Mouse (Mus musculus) neural tube, embryonic 13.5 days (tissue): ENCODE measurements at regions not wholly inside any gene's neighbourhood (a gene's known extent, or its start where the extent isn't known, plus 50 kb on each side); places are given as distances from the start of the nearest gene placed in this dataset. TPM values are rescaled to one million over a fixed set of nuclear protein-coding genes. Genes with fewer than 3 reads are reported as not detected.

Experiments
- ATAC-seq: fragments of 200-750 bp; cut with Nextera tagmentation; 2 replicates; pipeline ENCODE4 v1.8.0; 2017; ENCODE audit warnings: low read depth, mild to moderate bottlenecking, moderate TSS enrichment, moderate library complexity
- H3K27ac ChIP-seq: fragments of 300-500 bp; sonication (generic); replicated peaks from 2 replicates; pipeline ENCODE4 v1.5.1; 2015; ENCODE audit warnings: moderate library complexity, mild to moderate bottlenecking, inconsistent platforms
- H3K27me3 ChIP-seq: fragments of 300-500 bp; sonication (generic); 2 replicates; pipeline ENCODE4 v1.6.1; 2015; ENCODE audit warnings: mild to moderate bottlenecking, inconsistent platforms
- H3K36me3 ChIP-seq: fragments of 300-500 bp; sonication (generic); 2 replicates; pipeline ENCODE4 v1.6.1; 2015; ENCODE audit warnings: mild to moderate bottlenecking, inconsistent platforms
- H3K4me1 ChIP-seq: fragments of 300-500 bp; sonication (generic); replicated peaks from 2 replicates; pipeline ENCODE4 v1.6.1; 2015; ENCODE audit warnings: inconsistent platforms
- H3K4me2 ChIP-seq: fragments of 300-500 bp; sonication (generic); 2 replicates; pipeline ENCODE4 v1.6.1; 2015; ENCODE audit warnings: inconsistent platforms, mild to moderate bottlenecking, moderate library complexity
- H3K4me3 ChIP-seq: fragments of 300-500 bp; sonication (generic); 2 replicates; pipeline ENCODE4 v1.5.1; 2015; ENCODE audit warnings: mild to moderate bottlenecking, inconsistent platforms
- H3K9ac ChIP-seq: fragments of 300-500 bp; sonication (generic); 2 replicates; pipeline ENCODE4 v1.6.1; 2015; ENCODE audit warnings: moderate library complexity, mild to moderate bottlenecking, inconsistent platforms
- H3K9me3 ChIP-seq: fragments of 300-500 bp; sonication (generic); 2 replicates; pipeline ENCODE4 v1.6.1; 2016; ENCODE audit warnings: inconsistent platforms
- WGBS: fragments of 180-500 bp; shearing (Covaris S2); methylation state at CpG from one replicate; pipeline ENCODE4 v1.1.7; 2015; 5-methylcytosine and 5-hydroxymethylcytosine counted together
- microRNA-seq: library from miRNA; unstranded; fragments of <30 nt; microRNA quantifications from one replicate; pipeline ENCODE4, GENCODE M21; 2016

- Histone ChIP-seq H3K9me3 (no peaks in the 10 kb centered on the region), H3K27ac (no peak overlapping the region), H3K4me1 (no peaks in the 10 kb centered on the region), H3K36me3 (no peaks in the 10 kb centered on the region), H3K4me2 (no peak overlapping the region), H3K27me3 (no peaks in the 10 kb centered on the region), H3K9ac (no peak overlapping the region), H3K4me3 (no peak overlapping the region)
- no peak for ATAC-seq
- WGBS = 88% methylated on average over 3 of the region's 3 CpGs
Observed at GRCm38 (mm10) chr4:30675911-30676310, 1288.0 kb upstream of the Map3k7 start.

GRCm38 (mm10) chr4:30677056-30677455, 1286.8 kb upstream of the Map3k7 start:
- no peaks in the 10 kb centered on the region for H3K4me1 ChIP-seq
- H3K36me3 ChIP-seq = no peaks in the 10 kb centered on the region

GRCm38 (mm10) chr4:30682394-30682793, 1281.5 kb upstream of the Map3k7 start:
- no peak overlapping the region for H3K4me3 ChIP-seq
- 86% methylated on average over 6 of the region's 6 CpGs for WGBS
- H3K27me3 ChIP-seq = no peaks in the 10 kb centered on the region
- H3K27ac ChIP-seq = no peak overlapping the region
- H3K4me2 ChIP-seq = no peak overlapping the region
- no peak for ATAC-seq
- no peak overlapping the region for H3K9ac ChIP-seq
- H3K4me1 ChIP-seq = no peaks in the 10 kb centered on the region
- no peaks in the 10 kb centered on the region for H3K36me3 ChIP-seq
- H3K9me3 ChIP-seq = no peaks in the 10 kb centered on the region

More at GRCm38 (mm10) chr4:30677056-30677455, 1286.8 kb upstream of the Map3k7 start:
- H3K27me3 ChIP-seq = no peaks in the 10 kb centered on the region
- no peak overlapping the region for H3K4me2 ChIP-seq
- no peak overlapping the region for H3K9ac ChIP-seq
- WGBS = 55% methylated on average over 2 of the region's 2 CpGs
- no peak for ATAC-seq
- H3K27ac ChIP-seq = no peak overlapping the region
- no peak overlapping the region for H3K4me3 ChIP-seq
- no peaks in the 10 kb centered on the region for H3K9me3 ChIP-seq

- Histone ChIP-seq H3K4me1 (no peaks in the 10 kb centered on the region), H3K36me3 (no peaks in the 10 kb centered on the region), H3K27me3 (no peaks in the 10 kb centered on the region), H3K4me3 (no peak overlapping the region), H3K27ac (no peak overlapping the region), H3K9me3 (no peaks in the 10 kb centered on the region), H3K9ac (no peak overlapping the region), H3K4me2 (no peak overlapping the region)
- 53% methylated on average over 3 of the region's 3 CpGs for WGBS
- ATAC-seq = peak; percentile 53; the same call in 1 of the 2 replicates
Observed at GRCm38 (mm10) chr4:30713378-30714001, 1250.4 kb upstream of the Map3k7 start.

Small RNA genes lying in the stretch of these regions (microRNA-seq; reads per million reads assigned to microRNA genes)
- gene Gm22831 = not detected
